Mouse (Mus musculus) olfactory bulb, adult 2 months (tissue): ENCODE measurements around the gene Rapgef5.

Experiments used
- CTCF ChIP-seq: fragments of 200-500 bp; IDR thresholded peaks from 2 replicates; pipeline ENCODE4 v1.5.1; 2012; ENCODE audit warnings: low read depth, mild to moderate bottlenecking, low read length, moderate library complexity; ENCODE audit not compliant: insufficient read depth
- POLR2A ChIP-seq: fragments of 200-500 bp; IDR thresholded peaks from 2 replicates; pipeline ENCODE4 v1.6.1; 2012; ENCODE audit warnings: mild to moderate bottlenecking, low read depth, low read length, moderate library complexity; ENCODE audit not compliant: insufficient read depth

DNA sequence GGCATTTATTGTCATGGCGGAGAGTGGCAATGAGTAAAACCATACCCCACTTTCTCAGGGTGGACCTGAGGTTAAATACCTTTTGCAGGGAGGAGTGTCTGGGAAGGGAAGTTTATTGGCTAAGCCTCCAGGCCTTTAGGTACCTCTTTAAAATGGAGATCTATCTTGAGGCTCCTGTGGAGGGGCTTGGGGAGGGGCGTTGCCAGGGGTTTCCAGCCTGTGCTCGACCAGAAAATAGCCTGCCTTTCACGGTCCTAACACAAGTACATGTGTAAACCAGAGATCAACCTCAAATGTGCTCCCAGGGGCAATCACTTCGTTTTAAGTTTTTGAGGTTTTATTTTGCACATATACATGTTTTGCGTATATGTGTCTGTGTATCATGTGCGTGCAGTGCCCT, 272.7 kb downstream of the Rapgef5 start:
- TF ChIP-seq CTCF (no peak), POLR2A (no peak)
